ENCODE assay signal across 20 mouse cellular contexts in genomic region chr10:12593071-12593470, GRCm38 (mm10).
"Had no signal": no experiment of that assay in that cellular context is flagged by ENCODE, and none has a peak within 500 bp of the region (broad histone marks: within the 10 kb centered on the region; RNA-seq: fewer than 3 reads in every experiment).

No protein-coding gene starts in this region.

- H3K27me3 ChIP-seq: limb, embryonic 13.5 days; liver, embryonic 13.5 days; neural tube, embryonic 12.5 days; neural tube, embryonic 15.5 days; stomach, embryonic 15.5 days had no signal

- H3K9ac ChIP-seq: limb, embryonic 13.5 days; liver, embryonic 13.5 days; neural tube, embryonic 12.5 days; neural tube, embryonic 15.5 days; stomach, embryonic 15.5 days had no signal

- H3K27ac ChIP-seq: kidney, postnatal 0 days; limb, embryonic 10.5 days; limb, embryonic 13.5 days; liver, embryonic 13.5 days; neural tube, embryonic 12.5 days; neural tube, embryonic 15.5 days; stomach, embryonic 15.5 days had no signal

- H3K9me3 ChIP-seq: limb, embryonic 10.5 days; limb, embryonic 13.5 days; liver, embryonic 13.5 days; neural tube, embryonic 12.5 days; neural tube, embryonic 15.5 days; stomach, embryonic 15.5 days had no signal

- H3K4me2 ChIP-seq: limb, embryonic 13.5 days; liver, embryonic 13.5 days; midbrain, embryonic 11.5 days; neural tube, embryonic 12.5 days; neural tube, embryonic 15.5 days; stomach, embryonic 15.5 days had no signal

- H3K4me3 ChIP-seq: layer of hippocampus, adult 2 months; limb, embryonic 10.5 days; limb, embryonic 13.5 days; liver, embryonic 13.5 days; neural tube, embryonic 12.5 days; neural tube, embryonic 15.5 days; stomach, embryonic 15.5 days had no signal

- H3K36me3 ChIP-seq: limb, embryonic 10.5 days; limb, embryonic 13.5 days; liver, embryonic 13.5 days; neural tube, embryonic 12.5 days; neural tube, embryonic 15.5 days; stomach, embryonic 15.5 days had no signal

- DNase-seq: kidney, postnatal 25 days; layer of hippocampus, adult 9-11 months; liver; liver, embryonic 13.5 days; lung, adult 2 months; lung, postnatal 14 days; lung, postnatal 4 days; midbrain, embryonic 14.5 days; retina, postnatal 1 day; right cerebral cortex, postnatal 25 days; spleen, adult 18-20 months; thymus, postnatal 25 days had no signal

- H3K4me1 ChIP-seq: limb, embryonic 10.5 days; limb, embryonic 13.5 days; liver, embryonic 13.5 days; neural tube, embryonic 15.5 days; stomach, embryonic 15.5 days had no signal
